Mouse (Mus musculus) layer of hippocampus, adult 2 months (tissue): ENCODE results near the gene Nrp2. TPM values are rescaled to one million over a fixed set of nuclear protein-coding genes. Genes with fewer than 3 reads are reported as not detected.

Experiments
- DNase-seq, 2 experiments: peaks; one replicate each; pipeline ENCODE4 v3.0.0; 2022; ENCODE audit warnings: low spot score in 2 of 2
- H3K27ac ChIP-seq: fragments of 200-600 bp; 2 replicates; pipeline ENCODE4 v1.8.1; 2022
- H3K4me3 ChIP-seq: fragments of 200-600 bp; 2 replicates; pipeline ENCODE4 v1.8.1; 2022; ENCODE audit warnings: mild to moderate bottlenecking
- CTCF ChIP-seq: fragments of 200-600 bp; conservative IDR thresholded peaks from 2 replicates; pipeline ENCODE4 v1.8.1; 2022; ENCODE audit warnings: antibody characterized with exemption, mild to moderate bottlenecking, moderate library complexity
- total RNA-seq, 2 experiments: library from RNA; stranded (reverse); gene quantifications; 2 replicates each; pipeline ENCODE4 v1.2.3; 2021

Gene Nrp2
- total RNA-seq, 2 experiments from 2014 or later, result 60.3 to 63.7 TPM

DNA sequence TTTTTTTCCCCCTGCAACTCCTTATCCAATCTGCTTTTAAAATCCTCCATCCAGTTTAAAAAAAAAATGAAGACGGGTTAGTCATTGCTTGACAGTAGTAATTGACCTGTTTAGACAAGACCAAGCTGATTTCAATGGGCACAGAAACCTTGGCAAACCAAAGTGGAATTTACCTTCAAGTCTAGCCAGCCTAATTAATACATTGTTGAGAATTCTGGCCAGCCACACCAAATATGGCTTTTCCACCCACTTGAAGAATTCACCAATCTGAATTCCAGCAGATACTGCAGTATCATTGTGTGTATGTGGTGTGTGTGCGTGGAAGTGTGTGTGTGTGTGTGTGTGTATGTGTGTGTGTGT lies 91.8 kb downstream of the Nrp2 start:
- TF ChIP-seq CTCF, result no peak
- no peak for DNase-seq
- peak overlapping the region; percentile 72; the same call in 1 of the 2 replicates for H3K27ac ChIP-seq
- no peak overlapping the region for H3K4me3 ChIP-seq

DNA sequence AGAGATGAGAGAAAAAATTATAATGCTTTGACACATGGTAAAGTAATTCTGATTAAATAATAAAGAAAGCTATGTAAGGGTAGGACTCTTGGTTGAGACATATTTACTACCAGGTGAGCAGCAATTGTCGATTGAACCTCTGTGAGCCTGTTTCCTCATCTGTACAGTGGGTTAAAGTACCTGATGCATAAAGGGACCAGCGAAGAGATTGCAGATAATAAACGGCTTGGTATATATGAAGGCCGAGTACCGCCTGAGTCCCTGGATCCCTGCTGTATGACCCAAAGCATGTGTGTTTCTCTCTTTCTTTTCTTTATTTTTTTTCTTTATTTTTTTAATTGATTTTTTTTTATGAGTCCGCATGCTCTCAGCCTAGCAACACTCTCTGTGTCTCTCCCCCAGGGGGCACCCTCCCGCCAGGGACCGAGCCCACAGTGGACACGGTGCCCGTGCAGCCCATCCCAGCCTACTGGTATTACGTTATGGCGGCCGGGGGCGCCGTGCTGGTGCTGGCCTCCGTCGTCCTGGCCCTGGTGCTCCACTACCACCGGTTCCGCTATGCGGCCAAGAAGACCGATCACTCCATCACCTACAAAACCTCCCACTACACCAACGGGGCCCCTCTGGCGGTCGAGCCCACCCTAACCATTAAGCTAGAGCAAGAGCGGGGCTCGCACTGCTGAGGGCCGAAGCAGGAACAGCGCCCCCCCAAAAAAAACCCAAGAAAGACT lies 92.4 kb downstream of the Nrp2 start:
- TF ChIP-seq CTCF, result peak; percentile 80
- Histone ChIP-seq H3K4me3 (peak overlapping the region; percentile 47), H3K27ac (peak overlapping the region; percentile 70)
- peak in 1 of 2 experiments; percentile 63 for DNase-seq

DNA sequence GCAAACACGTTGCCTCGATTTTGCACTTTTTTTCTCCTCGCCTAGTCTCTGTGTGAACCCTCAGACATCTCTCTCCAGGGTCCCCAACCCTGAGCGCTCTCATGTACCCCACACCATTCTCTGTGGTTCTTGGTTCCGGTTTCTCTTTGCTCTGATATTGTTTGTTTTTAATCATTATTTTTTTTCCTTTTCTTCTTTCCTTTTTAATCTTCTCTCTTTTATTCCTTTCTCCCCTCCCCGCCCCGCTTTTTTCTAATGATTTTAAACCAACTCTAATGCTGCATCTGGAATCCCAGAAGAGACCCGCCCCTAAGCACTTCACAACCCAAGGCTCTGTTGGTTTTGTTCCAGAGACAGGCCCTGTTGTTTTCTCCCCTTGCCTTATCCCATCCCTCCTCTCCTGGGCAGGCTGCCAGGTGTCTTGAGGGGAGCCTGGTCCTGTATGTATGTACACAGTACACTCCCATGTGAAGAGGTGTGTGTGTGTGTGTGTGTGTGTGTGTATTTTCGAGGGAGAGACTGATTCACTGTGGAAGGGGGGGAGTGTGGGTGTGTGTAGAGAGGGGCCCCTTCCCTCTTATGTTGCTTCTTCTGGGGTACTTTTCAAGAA lies 93.1 kb downstream of the Nrp2 start:
- DNase-seq, result no peak
- Histone ChIP-seq H3K27ac (peak overlapping the region; percentile 70; the same call in 1 of the 2 replicates), H3K4me3 (peak overlapping the region; percentile 47)
- no peak for TF ChIP-seq CTCF

DNA sequence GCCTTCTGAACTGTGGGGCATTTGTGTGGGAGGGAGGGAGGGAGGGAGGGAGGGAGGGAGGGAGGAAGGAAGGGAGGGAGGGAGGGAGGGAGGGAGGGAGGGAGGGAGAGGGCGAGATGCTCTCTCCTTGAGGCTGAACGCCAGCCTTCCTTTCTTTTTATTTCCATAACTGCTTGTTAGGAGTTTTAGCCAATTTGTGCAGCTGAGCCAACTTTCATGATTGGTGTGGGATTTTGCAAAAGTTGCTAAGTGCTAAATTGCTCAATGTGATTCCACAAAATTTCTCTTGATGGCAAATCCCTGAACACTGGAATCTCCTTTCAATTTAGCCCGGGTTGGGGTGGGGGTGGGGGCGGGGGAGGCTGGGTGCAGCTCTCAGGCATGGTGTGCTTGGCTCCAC lies 96.3 kb downstream of the Nrp2 start:
- no peak overlapping the region for H3K4me3 ChIP-seq
- H3K27ac ChIP-seq, result no peak overlapping the region
- DNase-seq, result no peak
- TF ChIP-seq CTCF, result no peak

DNA sequence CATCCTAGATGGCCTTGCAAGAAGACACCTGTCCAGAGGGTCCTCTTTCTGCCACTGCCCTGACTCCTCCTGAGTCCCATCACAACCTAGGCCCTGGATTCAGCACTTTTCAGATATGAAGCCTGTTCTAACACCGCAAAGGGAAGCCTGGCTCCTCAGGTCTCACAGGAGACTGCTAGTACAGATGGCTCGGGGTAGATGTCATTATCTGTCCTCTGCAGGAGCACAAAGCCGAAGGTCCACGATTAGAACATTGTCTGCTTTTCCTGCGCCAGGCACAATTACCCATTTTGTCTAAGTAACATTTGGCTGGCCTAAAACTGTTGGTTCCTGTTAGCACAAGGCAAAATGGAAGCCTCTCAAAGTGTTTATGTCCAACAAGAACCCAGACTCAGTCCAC lies 97.3 kb downstream of the Nrp2 start:
- H3K4me3 ChIP-seq, result no peak overlapping the region
- TF ChIP-seq CTCF, result no peak
- DNase-seq, result no peak
- peak overlapping the region; percentile 19; the same call in 1 of the 2 replicates for H3K27ac ChIP-seq

DNA sequence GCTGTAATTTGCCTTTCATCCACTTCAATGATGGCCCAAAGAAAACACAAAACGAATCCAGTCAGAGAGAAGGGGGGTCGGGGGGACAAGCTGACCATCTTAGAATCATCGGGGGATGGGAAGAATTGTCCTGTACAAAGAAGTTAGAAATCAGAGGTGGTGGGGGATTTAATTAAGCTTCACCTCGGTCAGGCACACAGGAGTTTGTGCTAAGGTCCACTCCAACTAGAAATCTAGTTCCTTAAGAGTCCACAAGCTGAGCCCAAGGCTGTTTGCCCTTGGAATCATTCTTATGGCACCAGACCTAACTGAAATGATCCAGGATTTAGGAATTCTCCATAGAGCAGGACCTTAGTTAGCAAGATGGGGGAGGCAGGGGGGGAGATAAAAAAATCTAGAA lies 98.3 kb downstream of the Nrp2 start:
- TF ChIP-seq CTCF, result no peak
- DNase-seq, result no peak
- no peak overlapping the region; the same call in 1 of the 2 replicates for H3K27ac ChIP-seq
- no peak overlapping the region for H3K4me3 ChIP-seq

DNA sequence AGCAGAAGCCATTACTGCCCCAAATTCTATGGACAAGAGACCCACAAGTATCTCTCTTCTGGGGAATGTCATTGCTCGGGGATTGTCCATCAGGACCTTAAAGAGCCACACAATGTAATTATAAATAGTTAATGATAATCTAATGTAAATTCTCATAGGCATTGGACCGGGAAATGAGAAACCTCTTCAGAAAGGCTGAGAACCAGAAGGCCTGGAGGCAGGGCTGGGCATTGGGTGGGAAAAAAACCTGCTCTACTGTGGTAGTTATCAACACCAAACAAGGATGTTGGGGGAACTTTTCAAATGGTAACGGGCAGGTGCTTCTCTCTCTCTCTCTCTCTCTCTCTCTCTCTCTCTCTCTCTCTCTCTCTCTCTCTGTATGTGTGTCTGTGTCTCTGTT lies 98.8 kb downstream of the Nrp2 start:
- H3K27ac ChIP-seq, result no peak overlapping the region; the same call in 1 of the 2 replicates
- H3K4me3 ChIP-seq, result no peak overlapping the region
- TF ChIP-seq CTCF, result no peak
- DNase-seq, result no peak

DNA sequence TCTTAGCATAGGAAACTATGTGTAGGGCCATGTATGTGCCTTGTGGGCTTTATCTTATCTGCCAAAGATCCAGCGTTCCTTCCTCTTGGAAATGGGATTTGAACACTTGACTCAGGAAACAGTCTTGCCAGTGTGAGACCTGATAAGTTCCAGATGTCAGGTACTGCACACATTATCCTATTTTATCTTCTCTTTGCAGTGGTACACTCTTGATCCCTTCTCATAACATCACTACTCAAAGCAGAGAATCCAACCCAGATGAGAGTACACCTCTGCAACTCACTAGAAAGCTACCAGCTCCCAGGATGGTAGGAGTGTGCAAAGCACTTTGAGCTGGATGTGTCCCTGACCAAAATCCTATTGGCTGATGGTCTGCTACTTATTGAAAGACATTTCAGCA lies 100.5 kb downstream of the Nrp2 start:
- H3K27ac ChIP-seq, result peak overlapping the region; percentile 59; the same call in 1 of the 2 replicates
- no peak for DNase-seq
- TF ChIP-seq CTCF, result no peak
- H3K4me3 ChIP-seq, result no peak overlapping the region

DNA sequence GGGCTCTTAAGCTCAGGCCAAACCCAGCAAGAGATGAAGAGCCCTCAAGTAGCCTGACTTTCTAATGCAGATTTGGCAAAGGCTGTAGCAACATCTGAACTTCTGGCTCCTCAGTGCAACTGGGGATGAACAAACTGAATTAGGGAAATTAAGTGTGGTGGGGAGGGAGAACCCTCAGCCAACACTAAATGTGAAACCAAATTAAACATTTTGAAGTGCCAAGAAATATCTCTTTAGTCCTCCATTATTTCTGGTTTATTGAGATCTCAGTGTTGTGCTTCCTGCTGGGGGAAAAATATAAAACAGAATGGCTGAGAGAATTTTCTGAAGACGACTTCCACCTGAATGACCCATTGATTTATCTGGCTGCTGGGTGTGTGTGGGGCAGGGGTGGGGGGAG lies 102.9 kb downstream of the Nrp2 start:
- no peak for DNase-seq
- TF ChIP-seq CTCF, result no peak
- Histone ChIP-seq H3K4me3 (no peak overlapping the region), H3K27ac (peak overlapping the region; percentile 46; the same call in 1 of the 2 replicates)

DNA sequence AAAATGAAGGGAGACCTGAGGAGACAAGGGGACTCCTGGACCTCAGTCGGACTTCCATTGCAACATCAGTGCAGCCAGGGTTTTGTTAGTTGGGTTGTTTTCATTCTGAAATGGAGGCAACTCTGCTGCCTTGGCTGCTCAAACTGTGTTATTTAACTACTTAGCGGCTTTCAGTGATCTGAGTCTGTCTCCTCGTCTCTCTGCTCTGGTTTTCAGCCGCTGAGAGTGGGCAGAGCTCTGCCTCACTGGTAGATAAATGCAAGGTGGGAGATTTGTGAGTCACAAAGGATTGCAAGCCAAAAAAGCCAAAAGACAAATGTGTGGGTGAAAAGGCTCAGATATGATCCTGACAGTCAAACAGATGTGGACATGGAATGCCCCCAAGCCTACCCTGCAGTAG lies 105.3 kb downstream of the Nrp2 start:
- Histone ChIP-seq H3K4me3 (no peak overlapping the region), H3K27ac (peak overlapping the region; percentile 78)
- TF ChIP-seq CTCF, result no peak
- no peak for DNase-seq

DNA sequence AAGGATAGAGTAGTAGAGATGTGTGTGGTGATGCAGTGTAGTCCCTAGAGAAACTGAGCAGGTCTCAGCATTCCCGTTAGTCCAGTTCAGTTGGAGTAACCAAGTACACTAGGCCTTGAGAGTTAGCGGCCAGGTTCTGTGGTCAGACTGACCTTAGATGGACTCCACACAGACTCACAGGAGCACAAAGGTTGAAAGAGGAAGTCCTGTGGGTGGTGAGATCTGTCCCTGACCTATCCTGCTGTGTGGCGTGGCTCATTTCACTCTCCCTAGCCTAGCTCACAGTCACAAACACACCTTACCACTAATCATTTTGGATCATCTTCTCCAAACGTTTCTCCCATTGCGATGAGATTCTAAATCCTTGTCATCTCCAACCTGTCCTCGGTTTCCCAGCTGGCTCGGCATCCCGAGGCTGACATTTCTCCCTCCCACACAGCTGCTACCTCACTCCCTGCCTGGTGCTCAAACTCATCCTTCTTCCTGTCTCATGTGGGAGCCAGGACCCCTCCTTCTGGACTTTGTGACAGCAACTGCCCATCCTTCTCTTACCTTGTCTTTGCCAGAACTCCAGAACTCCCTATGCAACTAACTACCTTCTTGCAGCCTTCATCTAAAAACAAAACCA lies 106.6 kb downstream of the Nrp2 start:
- TF ChIP-seq CTCF, result no peak
- Histone ChIP-seq H3K4me3 (no peak overlapping the region), H3K27ac (peak overlapping the region; percentile 52)
- no peak for DNase-seq

DNA sequence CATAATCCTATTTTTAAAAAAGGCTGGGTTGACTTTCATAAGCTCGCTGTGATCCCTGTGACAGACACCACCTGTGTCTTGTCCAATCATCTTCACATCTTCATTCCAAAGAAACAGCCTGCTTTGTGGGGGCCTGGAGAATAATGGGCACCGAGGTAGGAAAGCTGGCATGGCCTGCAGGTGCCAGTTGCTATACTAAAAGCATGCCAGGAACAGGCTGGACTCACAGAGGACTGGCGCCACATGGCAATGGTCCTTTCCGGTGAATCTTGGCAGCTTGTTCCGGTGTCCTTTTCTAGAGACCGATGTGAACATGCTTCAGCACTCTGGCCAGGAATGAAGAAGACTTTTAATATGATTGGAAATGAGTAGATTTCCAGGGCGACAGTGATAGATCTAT lies 108.1 kb downstream of the Nrp2 start:
- peak overlapping the region; percentile 52; the same call in 1 of the 2 replicates for H3K27ac ChIP-seq
- no peak for DNase-seq
- no peak for TF ChIP-seq CTCF
- no peak overlapping the region for H3K4me3 ChIP-seq

DNA sequence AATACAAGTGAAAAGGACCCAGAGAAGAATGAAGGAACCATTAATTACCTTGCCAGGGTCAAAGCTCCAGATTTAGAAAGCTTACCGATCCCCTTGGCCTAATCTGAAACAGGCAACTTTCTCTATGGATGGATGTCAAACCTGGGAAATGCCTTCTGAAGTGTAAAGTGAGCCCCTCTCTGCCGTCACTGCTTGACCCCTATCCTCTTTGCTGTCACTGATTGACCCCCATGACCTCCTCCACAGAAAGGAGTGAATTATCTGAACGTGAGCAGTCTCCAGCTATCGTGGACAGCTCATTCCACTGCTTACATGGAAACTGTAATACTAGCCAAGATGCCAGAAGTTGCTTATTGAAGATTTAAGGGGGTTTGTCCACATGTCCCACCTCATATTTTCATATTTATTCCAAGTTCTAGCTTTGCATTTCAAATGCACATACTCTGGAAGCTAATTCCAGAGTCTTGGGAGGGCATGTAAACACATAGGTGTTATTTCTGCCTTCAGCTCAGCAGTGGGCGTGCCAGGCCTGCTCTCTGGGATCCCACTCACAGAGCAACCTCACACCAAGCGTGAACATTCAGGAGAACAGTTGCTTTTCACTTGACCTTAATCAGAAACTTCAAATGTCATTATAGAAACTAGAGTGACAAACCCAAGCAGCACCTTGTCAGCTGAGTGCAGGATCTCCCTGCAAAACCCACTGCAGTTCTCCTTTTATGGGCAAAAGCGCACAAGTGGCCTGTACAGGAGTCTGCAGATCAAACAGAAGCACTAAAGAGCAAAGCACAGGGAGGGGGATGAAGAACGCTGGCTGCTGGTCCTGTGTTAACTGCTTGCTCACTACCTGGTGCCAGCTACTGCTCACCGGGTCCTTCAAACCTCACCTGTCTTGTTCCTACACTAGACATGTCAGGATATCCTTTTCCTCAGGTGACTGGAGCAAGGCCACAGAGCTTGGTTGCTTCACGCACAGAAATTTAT lies 109.9 kb downstream of the Nrp2 start:
- TF ChIP-seq CTCF, result no peak
- peak overlapping the region; percentile 52 for H3K27ac ChIP-seq
- no peak for DNase-seq
- H3K4me3 ChIP-seq, result no peak overlapping the region
